Mouse (Mus musculus): ENCODE results near the gene Mafb. TPM values are rescaled to one million over a fixed set of nuclear protein-coding genes. Genes with fewer than 3 reads are reported as not detected.

The Mafb gene
- total RNA-seq, 2 experiments from 2014 or later, result 17.0 to 42.9 TPM

DNA sequence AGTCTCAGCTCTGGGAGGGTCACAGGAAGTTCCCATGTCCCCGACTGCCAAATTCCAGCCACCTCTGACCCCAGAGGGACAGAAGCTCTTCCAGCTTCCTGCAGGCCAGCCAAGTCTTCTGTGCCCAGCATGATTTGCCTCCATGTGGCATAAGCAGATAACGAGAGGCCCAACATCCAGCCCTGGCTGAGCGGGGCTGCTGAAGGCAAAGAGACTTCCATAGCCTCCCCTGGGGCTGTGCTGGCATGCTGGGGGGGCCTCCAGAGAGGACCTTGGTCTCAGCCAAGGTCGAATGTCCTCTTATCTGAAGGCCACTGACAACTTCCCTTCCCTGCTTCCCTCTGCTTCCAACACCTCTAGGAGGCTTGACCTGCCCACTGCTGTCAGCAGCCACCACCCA lies 39.7 kb downstream of the Mafb start:
- no peak for DNase-seq

DNA sequence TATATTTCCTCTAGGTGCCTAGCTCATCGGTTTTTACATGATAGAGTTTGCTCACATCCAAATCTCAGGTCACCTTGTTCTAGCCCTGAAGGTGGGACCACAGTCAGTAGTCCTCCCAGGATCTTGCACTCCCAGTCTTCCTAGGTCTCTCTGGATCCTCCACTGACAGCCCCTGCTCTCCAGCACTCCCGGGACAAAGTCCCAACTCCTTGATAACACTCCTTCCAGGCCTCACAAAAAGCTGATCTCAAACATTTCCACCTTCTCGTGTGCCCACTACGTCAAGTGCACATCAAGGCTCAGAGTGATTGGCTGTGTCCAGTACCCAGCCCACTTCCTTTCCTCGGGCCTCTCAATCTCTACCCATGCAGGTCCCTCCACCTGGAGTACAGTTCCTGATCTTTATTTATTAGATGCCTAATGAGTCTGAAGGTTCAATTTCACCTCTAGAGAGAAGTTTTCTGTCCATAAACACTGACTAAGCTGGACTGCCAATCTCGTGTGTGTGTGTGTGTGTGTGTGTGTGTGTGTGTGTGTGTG lies 41.7 kb downstream of the Mafb start:
- no peak for DNase-seq

DNA sequence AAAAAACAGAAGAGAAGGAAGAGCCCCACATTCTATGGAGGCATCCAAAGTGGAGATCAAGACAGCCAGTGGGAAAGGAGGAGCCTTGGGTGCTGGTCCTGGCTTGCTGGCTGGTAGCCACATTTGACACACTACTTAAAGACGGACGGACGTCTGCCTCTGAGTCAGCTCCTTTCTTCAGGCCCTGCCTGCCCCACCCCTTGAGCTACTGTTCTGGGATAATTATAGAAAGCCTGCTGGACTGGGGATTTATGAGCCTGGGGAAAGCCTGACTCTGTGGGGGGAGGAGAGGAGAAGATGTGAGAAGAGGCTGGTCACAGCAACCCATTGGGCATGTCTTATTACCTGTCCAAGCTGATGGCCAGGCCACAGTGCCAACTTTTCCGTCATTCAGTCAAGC lies 45.0 kb downstream of the Mafb start:
- DNase-seq, result peak; percentile 53

GRCm38 (mm10) chr2:160318255-160318654 lies 48.6 kb downstream of the Mafb start:
- no peak for DNase-seq

Other genes starting within 250 kb of the Mafb start
- 1 to 10 TPM; 2.3 to 3.0 TPM for gene Gm826, start 32.9 kb downstream of the Mafb start, total RNA-seq (2021)

Measured in gastrocnemius, postnatal 25 days (tissue).